Mouse (Mus musculus): ENCODE results near the gene Hepacam. TPM values are rescaled to one million over a fixed set of nuclear protein-coding genes. Genes with fewer than 3 reads are reported as not detected.

Gene Hepacam
- total and polyA plus RNA-seq, 3 experiments: 0.01 to 0.04 TPM; not detected in 1

- Histone ChIP-seq H3K27ac (ENCODE audit: control insufficient read depth, low read depth, low read length) (no peak overlapping the region), H3K4me3 (ENCODE audit: control insufficient read depth in 1 of 2, insufficient read depth in 1 of 2, low read depth in 2 of 2, low read length in 2 of 2) (no peak overlapping the region), H3K9ac (ENCODE audit: control insufficient read depth, low read depth, low read length, poor library complexity, severe bottlenecking) (no peak overlapping the region), H3K9me3 (replicated peaks; ENCODE audit: insufficient read depth, low read length) (no peaks in the 10 kb centered on the region), H3K36me3 (ENCODE audit: control insufficient read depth in 1 of 2, insufficient read depth in 2 of 2, low read length in 2 of 2) (no peaks in the 10 kb centered on the region), H3K4me1 (ENCODE audit: control insufficient read depth in 1 of 2, insufficient read depth in 2 of 2, low read length in 2 of 2) (no peaks in the 10 kb centered on the region), H3K79me2 (ENCODE audit: control insufficient read depth, insufficient read depth, low read length, poor library complexity) (no peaks in the 10 kb centered on the region), H3K27me3 (ENCODE audit: control insufficient read depth in 1 of 2, insufficient read depth in 2 of 2, low read length in 2 of 2) (no peaks in the 10 kb centered on the region; a peak in 1 of 4 replicates)
- no peak for TF ChIP-seq MXI1 (IDR thresholded peaks at IDR 0.05; ENCODE audit: low read depth, low read length)
- TF ChIP-seq TCF12 (IDR thresholded peaks at IDR 0.05; ENCODE audit: low read depth, low read length): no peak
- TF ChIP-seq MEF2A (IDR thresholded peaks at IDR 0.05; ENCODE audit: extremely low read depth, insufficient replicate concordance, low read depth, low read length, poor library complexity, severe bottlenecking): no peak
- TF ChIP-seq RCOR1 (IDR thresholded peaks at IDR 0.05; ENCODE audit: low read depth, low read length): no peak
- TF ChIP-seq GATA1 (IDR thresholded peaks at IDR 0.05; ENCODE audit: low read depth, low read length): no peak
- TF ChIP-seq TBP (IDR thresholded peaks at IDR 0.05; ENCODE audit: low read depth, low read length): no peak
- no peak for TF ChIP-seq KAT2A (conservative IDR thresholded peaks at IDR 0.05; ENCODE audit: low read depth, low read length)
- no peak for TF ChIP-seq USF2 (IDR thresholded peaks at IDR 0.05; ENCODE audit: borderline replicate concordance in 1 of 2, insufficient read depth in 1 of 2, low read depth in 1 of 2, low read length in 2 of 2)
- no peak for TF ChIP-seq ELF1 (IDR thresholded peaks at IDR 0.05; ENCODE audit: low read depth, low read length)
- no peak for TF ChIP-seq CHD2 (IDR thresholded peaks at IDR 0.05; ENCODE audit: low read length)
- TF ChIP-seq BHLHE40 (IDR thresholded peaks at IDR 0.05; ENCODE audit: borderline replicate concordance, low read depth, low read length): no peak
- TF ChIP-seq JUND (IDR thresholded peaks at IDR 0.05; ENCODE audit: low read depth, low read length): no peak
- no peak for TF ChIP-seq ZNF384 (IDR thresholded peaks at IDR 0.05; ENCODE audit: low read depth, low read length)
- no peak for TF ChIP-seq SIN3A (IDR thresholded peaks at IDR 0.05; ENCODE audit: low read length)
- no peak for TF ChIP-seq POLR2A (IDR thresholded peaks at IDR 0.05; ENCODE audit: control insufficient read depth in 1 of 2, insufficient read depth in 1 of 2, low read depth in 1 of 2, low read length in 2 of 2, poor library complexity in 1 of 2)
- no peak for TF ChIP-seq EP300 (IDR thresholded peaks at IDR 0.05; ENCODE audit: low read depth in 1 of 2, low read length in 2 of 2)
- peak; percentile 50 for DNase-seq (ENCODE audit: low read depth, low spot score)
Measured at GRCm38 (mm10) chr9:37433823-37434560, 66.8 kb downstream of the Hepacam start.

GRCm38 (mm10) chr9:37434932-37435331 is 67.8 kb downstream of the Hepacam start:
- no peak overlapping the region for H3K4me3 ChIP-seq (ENCODE audit: control insufficient read depth in 1 of 2, insufficient read depth in 1 of 2, low read depth in 2 of 2, low read length in 2 of 2)
- no peak for DNase-seq (ENCODE audit: low read depth, low spot score)
- no peaks in the 10 kb centered on the region for H3K36me3 ChIP-seq (ENCODE audit: control insufficient read depth in 1 of 2, insufficient read depth in 2 of 2, low read length in 2 of 2)
- H3K27ac ChIP-seq (ENCODE audit: control insufficient read depth, low read depth, low read length): no peak overlapping the region
- TF ChIP-seq USF1 (IDR thresholded peaks at IDR 0.05; ENCODE audit: low read depth, low read length): no peak
- TF ChIP-seq SMC3 (IDR thresholded peaks at IDR 0.05; ENCODE audit: low read depth, low read length): no peak
- TF ChIP-seq HCFC1 (IDR thresholded peaks at IDR 0.05; ENCODE audit: low read depth, low read length): no peak
- TF ChIP-seq CHD1 (IDR thresholded peaks at IDR 0.05; ENCODE audit: low read depth, low read length): no peak
- no peak for TF ChIP-seq TAL1 (IDR thresholded peaks at IDR 0.05; ENCODE audit: low read length)
- no peak for TF ChIP-seq RCOR1 (IDR thresholded peaks at IDR 0.05; ENCODE audit: low read depth, low read length)
- no peak for TF ChIP-seq E2F4 (IDR thresholded peaks at IDR 0.05; ENCODE audit: borderline replicate concordance, low read depth, low read length)
- peaks cover 0 to 3% of the 10 kb centered on the region in 2 experiments; a peak in 3 of 4 replicates for H3K27me3 ChIP-seq (ENCODE audit: control insufficient read depth in 1 of 2, insufficient read depth in 2 of 2, low read length in 2 of 2)
- no peaks in the 10 kb centered on the region for H3K79me2 ChIP-seq (ENCODE audit: control insufficient read depth, insufficient read depth, low read length, poor library complexity)
- H3K4me1 ChIP-seq (ENCODE audit: control insufficient read depth in 1 of 2, insufficient read depth in 2 of 2, low read length in 2 of 2): no peaks in the 10 kb centered on the region
- H3K9ac ChIP-seq (ENCODE audit: control insufficient read depth, low read depth, low read length, poor library complexity, severe bottlenecking): no peak overlapping the region
- H3K9me3 ChIP-seq (replicated peaks; ENCODE audit: insufficient read depth, low read length): no peaks in the 10 kb centered on the region
